Mouse (Mus musculus) heart, adult 2 months (tissue): ENCODE data around the gene Pnma1.

Experiments used
- CTCF ChIP-seq: fragments of 200-600 bp; IDR thresholded peaks from 2 replicates; pipeline ENCODE4 v1.8.1; 2022; ENCODE audit warnings: antibody characterized with exemption, mild to moderate bottlenecking, moderate library complexity
- EP300 ChIP-seq: fragments of 200-500 bp; IDR thresholded peaks from 2 replicates; pipeline ENCODE4 v1.6.1; 2011; ENCODE audit warnings: low read depth, low read length, control low read depth; ENCODE audit not compliant: insufficient read depth

DNA sequence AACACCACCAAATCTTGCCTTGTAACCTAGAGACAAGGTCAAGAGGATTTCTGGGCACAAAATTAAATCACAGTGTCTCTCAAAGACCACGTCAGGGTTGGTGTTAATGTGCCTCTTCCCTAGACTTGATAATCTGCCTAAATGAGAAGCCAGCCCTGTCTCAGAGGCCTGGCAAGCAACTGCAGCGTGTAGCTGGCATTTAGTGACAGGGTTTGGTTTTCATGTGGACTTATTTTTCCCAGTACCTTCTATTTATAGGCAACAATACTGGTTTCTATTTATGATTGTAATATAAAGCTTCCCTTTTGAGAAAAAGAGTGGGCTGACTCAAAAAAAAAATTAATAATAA lies 7.2 kb upstream of the Pnma1 start:
- TF ChIP-seq CTCF: no peak
- TF ChIP-seq EP300: no peak
